Mouse (Mus musculus): ENCODE data around the gene Unk.

GRCm38 (mm10) chr11:116011529-116012261, 18.4 kb upstream of the Unk start:
- TF ChIP-seq POLR2A (IDR thresholded peaks at IDR 0.05; ENCODE audit: low read depth, low read length) (no peak), CTCF (IDR thresholded peaks at IDR 0.05; ENCODE audit: extremely low read depth, insufficient read length, insufficient replicate concordance, low read depth, low read length) (no peak)

Measured in small intestine, adult 2 months (tissue).